In the genomic region with DNA sequence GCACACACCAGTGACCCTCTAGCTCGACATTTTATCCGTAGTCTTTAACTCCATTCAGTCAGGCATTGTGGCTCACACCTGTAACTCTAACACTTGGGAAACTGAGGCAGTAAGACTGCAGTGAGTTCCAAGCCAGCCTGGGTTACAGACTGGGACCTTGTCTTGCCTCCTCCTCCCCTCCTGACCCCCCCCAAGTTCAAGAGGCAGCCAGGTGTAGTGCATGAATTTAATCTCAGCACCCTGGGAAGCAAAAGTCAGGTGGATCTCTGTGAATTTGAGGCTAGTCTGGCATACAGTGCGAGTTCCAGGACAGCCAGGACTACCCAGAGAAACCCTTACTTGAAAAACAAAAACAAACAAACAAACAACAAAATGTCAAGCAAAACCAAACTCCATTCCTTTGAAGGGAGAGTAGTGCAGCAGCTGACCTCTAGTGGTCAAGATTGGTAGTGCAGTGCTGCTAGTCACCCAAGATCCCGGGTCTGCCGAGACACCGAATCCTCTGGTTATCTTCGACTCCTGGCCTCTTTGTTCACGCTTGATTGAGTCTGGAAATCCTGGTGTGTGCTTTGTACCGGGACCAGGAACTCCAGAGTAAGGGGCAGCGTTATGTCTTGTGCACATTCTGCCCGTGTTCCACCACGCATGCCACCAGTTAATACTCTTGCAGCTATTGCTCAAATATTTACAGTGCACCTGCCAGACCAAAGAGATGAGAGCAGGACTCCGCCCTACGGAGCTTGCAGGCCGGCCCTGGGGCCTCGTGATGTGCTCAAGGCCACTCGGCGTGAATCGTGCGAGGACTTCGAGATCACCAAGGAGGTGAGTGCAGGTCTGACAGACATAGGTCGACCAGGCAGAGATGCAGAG, we compare ENCODE assay signal across 9 mouse cellular contexts. TPM values are rescaled to one million over a fixed set of nuclear protein-coding genes. Genes with fewer than 3 reads are reported as not detected.
DNase-seq lines count a peak whose midpoint lies in the region; TF ChIP-seq lines count a peak whose summit lies in the region.
"Had no signal": no experiment of that assay in that cellular context is flagged by ENCODE, and none has a peak within 500 bp of the region (broad histone marks: within the 10 kb centered on the region; RNA-seq: fewer than 3 reads in every experiment).

No protein-coding gene starts in this region.

- peaks cover 35% of the 10 kb centered on the region for H3K27me3 ChIP-seq in midbrain, embryonic 10.5 days (ENCODE audit: low read depth, poor library complexity, severe bottlenecking)

- WGBS in midbrain, embryonic 10.5 days = 23% methylated on average over 22 of the region's 22 CpGs

- peak overlapping the region; percentile 93 for H3K27ac ChIP-seq in gastrocnemius, adult 2 months
- peak overlapping the region; percentile 50; the same call in 1 of the 2 replicates for H3K27ac ChIP-seq in midbrain, embryonic 10.5 days (replicated peaks)

- intact Hi-C loops in heart, postnatal 25 days (cut with DNase I) = loop anchor here (1.0 to 5.0 kb wide), 2 partner anchors 40 to 108 kb away; partner anchors contain the start of gene Trim63
- intact Hi-C loops in gastrocnemius, adult 2 months (cut with DNase I) = loop anchor here (2.0 to 5.0 kb wide), 2 partner anchors 42 to 65 kb away; partner anchors contain the start of gene Trim63
- intact Hi-C loops in left cerebral cortex, postnatal 36 days (cut with DNase I) = loop anchor here (5.0 kb wide), 2 partner anchors 70 to 110 kb away; partner anchors contain the start of genes Gm30191, Pdik1l and Zfp593

- no peaks in the 10 kb centered on the region for H3K9me3 ChIP-seq in midbrain, embryonic 10.5 days (replicated peaks)

- no peaks in the 10 kb centered on the region for H3K36me3 ChIP-seq in midbrain, embryonic 10.5 days

- H3K4me1 ChIP-seq in midbrain, embryonic 10.5 days = peaks cover 19% of the 10 kb centered on the region

- no peak; the same call in 1 of the 2 replicates for TF ChIP-seq CTCF in gastrocnemius, adult 2 months (IDR thresholded peaks at IDR 0.05)

- peak overlapping the region; percentile 35 for H3K4me3 ChIP-seq in gastrocnemius, adult 2 months
- peak overlapping the region; percentile 40 for H3K4me3 ChIP-seq in midbrain, embryonic 10.5 days

- peak; percentile 93 for DNase-seq in heart, adult 11 months
- no peak for DNase-seq in heart, postnatal 25 days (ENCODE audit: low spot score)
- DNase-seq in cerebellum, postnatal 36 days = peak; percentile 78 to 86
- DNase-seq in gastrocnemius, adult 2 months = peak; percentile 82
- DNase-seq in induced T-regulatory cell, adult 2 months (ENCODE audit: low read depth) = peak; percentile 91
- peak; percentile 74 to 79 for DNase-seq in left cerebral cortex, postnatal 36 days (ENCODE audit: low spot score in 2 of 2)
- peak; percentile 73 for DNase-seq in midbrain, embryonic 10.5 days (ENCODE audit: low spot score)
- peak; percentile 89 for DNase-seq in right cerebral cortex, postnatal 4 days

RNA-seq across cellular contexts. Expression of gene Slc30a2, which starts 13.8 kb away (rescaled TPM):
- under 1 TPM; 0.31 to 0.36 TPM for total RNA-seq in heart, postnatal 25 days (2021)
- 10 to 100 TPM in 1 of 2 experiments, 1 to 10 TPM in 1; 4.4 to 25.8 TPM for total RNA-seq in gastrocnemius, adult 2 months (2021)
- total RNA-seq in left cerebral cortex, postnatal 36 days (2021) = not detected
- polyA plus RNA-seq in midbrain, embryonic 10.5 days (2016; fragmentation: Nextera tagmentation; extraction: Ambion mirVana) = 0.10 TPM in 1 of 2 replicates, not detected in the other
- polyA plus RNA-seq: C2C12 had no signal

RNA-seq across cellular contexts. Expression of gene Extl1, which starts 26.8 kb away (rescaled TPM):
- total RNA-seq in heart, postnatal 25 days (2021) = 10 to 100 TPM; 18.0 to 19.4 TPM
- 10 to 100 TPM; 25.1 to 27.8 TPM for total RNA-seq in gastrocnemius, adult 2 months (2021)
- 10 to 100 TPM; 46.2 to 60.6 TPM for total RNA-seq in left cerebral cortex, postnatal 36 days (2021)
- polyA plus RNA-seq in midbrain, embryonic 10.5 days (2016; fragmentation: Nextera tagmentation; extraction: Ambion mirVana) = 0.23 and 0.39 TPM in 2 replicates

RNA-seq across cellular contexts. Expression of gene Pafah2, which starts 39.3 kb away (rescaled TPM):
- total RNA-seq in heart, postnatal 25 days (2021) = 1 to 10 TPM; 7.6 to 9.2 TPM
- total RNA-seq in gastrocnemius, adult 2 months (2021) = 1 to 10 TPM; 2.6 to 4.0 TPM
- 1 to 10 TPM; 6.7 to 7.5 TPM for total RNA-seq in left cerebral cortex, postnatal 36 days (2021)
- 7.2 and 8.9 TPM in 2 replicates for polyA plus RNA-seq in midbrain, embryonic 10.5 days (2016; fragmentation: Nextera tagmentation; extraction: Ambion mirVana)

RNA-seq across cellular contexts. Expression of gene Trim63, which starts 41.9 kb away (rescaled TPM):
- 100 to 1,000 TPM; 215 to 229 TPM for total RNA-seq in heart, postnatal 25 days (2021)
- total RNA-seq in gastrocnemius, adult 2 months (2021) = 100 to 1,000 TPM; 250 to 325 TPM
- total RNA-seq in left cerebral cortex, postnatal 36 days (2021) = under 1 TPM; 0.22 to 0.27 TPM
- polyA plus RNA-seq in midbrain, embryonic 10.5 days (2016; fragmentation: Nextera tagmentation; extraction: Ambion mirVana) = 0.36 and 0.87 TPM in 2 replicates
